16 mouse cellular contexts compared by ENCODE assay signal in the genomic region with DNA sequence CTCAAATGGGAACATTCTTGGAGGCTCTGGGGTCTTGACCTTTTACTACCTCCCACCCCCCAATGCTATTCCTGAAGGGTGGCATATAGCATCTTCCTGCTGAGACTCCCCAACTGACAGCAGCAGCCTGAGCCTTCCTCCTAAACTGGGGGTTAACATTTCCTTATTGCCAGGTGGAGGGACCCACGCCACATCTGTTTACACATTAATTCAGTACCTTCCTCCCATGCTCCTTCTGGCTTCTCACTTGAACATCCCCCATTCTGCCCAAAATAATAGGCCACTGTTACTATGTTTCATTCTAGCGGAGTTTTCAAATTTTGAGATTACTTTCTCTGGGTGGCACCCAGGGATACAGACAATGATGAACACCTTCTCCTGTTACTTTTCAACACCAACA. TPM values are rescaled to one million over a fixed set of nuclear protein-coding genes. Genes with fewer than 3 reads are reported as not detected.
A peak's percentile ranks its signal among the peaks of the same experiment; 100 is the strongest.
DNase-seq lines count a peak whose midpoint lies in the region; ATAC-seq lines count a peak whose summit lies in the region.
"Had no signal": no experiment of that assay in that cellular context is flagged by ENCODE, and none has a peak within 500 bp of the region (broad histone marks: within the 10 kb centered on the region; RNA-seq: fewer than 3 reads in every experiment).

No protein-coding gene starts in this region.

- ATAC-seq in frontal cortex, adult (ENCODE audit: low TSS enrichment) = peak; percentile 57; the same call in 1 of the 2 replicates
- no peak for ATAC-seq in megakaryocyte progenitor cell, adult 5-6 weeks (replicated peaks; ENCODE audit: poor library complexity)
- ATAC-seq: CD4-positive, CD25-positive, alpha-beta regulatory T cell, adult 4 months; forebrain, postnatal 0 days had no signal

- no peak for DNase-seq in frontal cortex, postnatal 14 days (ENCODE audit: low spot score in 2 of 2)
- DNase-seq in layer of hippocampus, adult 18-20 months (ENCODE audit: low spot score in 2 of 2) = peak; percentile 41 to 70
- no peak for DNase-seq in layer of hippocampus, postnatal 10 days (ENCODE audit: low spot score in 2 of 2)
- peak; percentile 31 for DNase-seq in right cerebral cortex, postnatal 25 days
- DNase-seq in right cerebral cortex, postnatal 4 days = no peak
- peak; percentile 14 to 33 for DNase-seq in layer of hippocampus, postnatal 25 days (ENCODE audit: extremely low spot score in 1 of 2, low spot score in 1 of 2)
- DNase-seq: adrenal gland, adult 8-10 months; B cell, adult 2 months; cerebellum, adult 18-20 months; cerebellum, adult 9-11 months; cerebellum, postnatal 36 days; forebrain, postnatal 0 days; gastrocnemius, postnatal 14 days had no signal

RNA-seq across cellular contexts. Expression of gene Chpt1, which starts 20.1 kb away (rescaled TPM):
- total RNA-seq in layer of hippocampus, adult 18-20 months (2021) = 10 to 100 TPM; 39.3 to 39.5 TPM
- total RNA-seq in layer of hippocampus, postnatal 10 days (2021) = 10 to 100 TPM; 30.4 to 31.4 TPM
- total RNA-seq in layer of hippocampus, postnatal 25 days (2021) = 10 to 100 TPM; 40.0 to 40.5 TPM
- total RNA-seq in megakaryocyte progenitor cell, adult 5-6 weeks (2015) = 26.2 and 32.4 TPM in 2 replicates
- 22.4 and 22.9 TPM in 2 replicates for total RNA-seq in megakaryocyte progenitor cell, adult 5-6 weeks (2017)

Comparison
In these comparisons a context has a peak if more than half of its experiments do, and no peak if none do; other contexts are left out.
1. DNase-seq: peak in layer of hippocampus, adult 18-20 months (2 of 2), right cerebral cortex, postnatal 25 days (single experiment) and layer of hippocampus, postnatal 25 days (2 of 2); none in frontal cortex, postnatal 14 days (0 of 2), layer of hippocampus, postnatal 10 days (0 of 2) and right cerebral cortex, postnatal 4 days (single experiment).